Mouse (Mus musculus) myocyte (in vitro differentiated cells): ENCODE data around the gene Mapre1.

Experiments used
- MAX ChIP-seq: IDR thresholded peaks from one replicate; pipeline ENCODE4 v1.6.1; 2011; ENCODE audit warnings: low read depth, mild to moderate bottlenecking, control low read depth
- MYOD1 ChIP-seq, 3 experiments: IDR thresholded peaks; one replicate each; pipeline ENCODE4 v1.6.1; 2011; ENCODE audit warnings: control low read depth in 2 of 3, low read depth in 2 of 3, mild to moderate bottlenecking in 2 of 3, moderate library complexity in 1 of 3; ENCODE audit not compliant: insufficient read length in 2 of 3, control insufficient read depth in 1 of 3
- MYOG ChIP-seq, 3 experiments: IDR thresholded peaks; one replicate each; pipeline ENCODE4 v1.6.1; 2011; ENCODE audit warnings: control low read depth in 2 of 3, low read depth in 2 of 3, mild to moderate bottlenecking in 2 of 3; ENCODE audit not compliant: insufficient read length in 2 of 3, control insufficient read depth in 1 of 3, insufficient read depth in 1 of 3
- POLR2A ChIP-seq: IDR thresholded peaks from one replicate; pipeline ENCODE4 v1.6.1; 2011; ENCODE audit warnings: low read depth, mild to moderate bottlenecking, control low read depth, moderate library complexity; ENCODE audit not compliant: insufficient read length
- TCF3 ChIP-seq: IDR thresholded peaks from one replicate; pipeline ENCODE4 v1.6.1; 2011; ENCODE audit warnings: low read depth, control low read depth; ENCODE audit not compliant: insufficient read length

GRCm38 (mm10) chr2:153724424-153724823 lies 16.6 kb upstream of the Mapre1 start:
- TF ChIP-seq POLR2A, result no peak
- TF ChIP-seq MAX, result no peak
- TF ChIP-seq MYOD1 (IDR thresholded peaks at IDR 0.05; ENCODE audit: control insufficient read depth in 1 of 3, insufficient read length in 2 of 3, low read depth in 2 of 3), result no peak
- TF ChIP-seq MYOG (IDR thresholded peaks at IDR 0.05; ENCODE audit: control insufficient read depth in 1 of 3, insufficient read depth in 1 of 3, insufficient read length in 2 of 3, low read depth in 2 of 3), result no peak
- TF ChIP-seq TCF3, result no peak
